Mouse (Mus musculus): ENCODE measurements around the gene Stam2.

Gene Stam2

DNA sequence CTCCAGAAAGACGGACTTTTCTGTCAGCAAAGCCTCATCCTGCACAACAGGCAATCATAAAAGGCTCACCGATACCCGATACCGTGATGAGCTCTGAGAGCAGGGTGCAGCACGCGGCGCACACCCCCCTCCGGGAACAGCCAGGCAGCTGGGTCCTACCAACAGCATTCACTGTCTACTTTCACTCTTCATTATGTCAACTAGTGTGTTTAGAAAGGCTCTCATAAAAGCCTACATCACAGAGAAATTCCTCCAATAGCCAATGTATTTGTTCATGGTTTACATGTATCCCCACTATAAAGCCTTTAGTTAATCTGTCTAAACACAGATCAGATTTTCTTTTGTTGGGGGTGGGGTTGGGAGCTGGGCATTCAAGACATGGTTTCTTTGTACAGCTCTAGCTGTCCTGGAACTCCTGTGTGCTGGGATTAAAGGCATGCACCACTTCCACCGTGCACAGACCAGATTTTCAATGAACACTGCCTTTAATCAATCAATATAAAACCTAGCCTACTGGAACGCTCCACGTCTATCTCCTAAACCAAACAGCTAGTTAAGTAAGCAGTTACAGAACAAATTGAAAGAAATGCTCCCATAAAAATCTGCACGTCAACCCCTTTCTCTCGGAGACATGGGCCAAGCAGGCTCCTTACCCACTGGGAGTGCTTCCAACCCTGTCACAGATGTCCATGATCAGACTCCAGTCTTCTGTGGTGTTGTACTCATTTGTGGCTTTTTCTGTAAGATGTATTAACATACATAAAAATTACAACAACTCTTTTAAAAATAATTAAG is 21.7 kb downstream of the Stam2 start:
- peak; percentile 69 to 70 for DNase-seq

DNA sequence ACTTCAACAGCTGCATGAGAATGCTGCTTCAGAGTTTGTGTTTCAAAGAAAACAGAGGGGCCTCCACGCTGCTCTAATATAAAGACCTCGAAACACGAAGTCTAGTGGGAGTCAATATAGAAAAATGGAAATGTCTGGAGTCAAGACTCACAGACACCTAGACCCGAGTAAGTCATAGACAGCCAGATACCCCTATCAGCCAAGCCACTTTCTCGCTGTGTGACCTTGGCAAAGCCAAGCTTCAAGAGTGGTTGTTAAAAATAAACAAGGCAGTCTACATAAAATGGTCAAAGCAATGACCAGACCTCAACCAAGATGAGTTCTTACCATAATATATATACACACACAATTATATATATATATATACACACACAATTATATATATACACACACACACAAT is 25.0 kb downstream of the Stam2 start:
- DNase-seq = no peak

- no peak for DNase-seq
Observed at GRCm38 (mm10) chr2:52715538-52715937, 26.5 kb downstream of the Stam2 start.

GRCm38 (mm10) chr2:52714111-52714510 is 28.0 kb downstream of the Stam2 start:
- no peak for DNase-seq

GRCm38 (mm10) chr2:52710804-52711203 is 31.3 kb downstream of the Stam2 start:
- DNase-seq = peak in 1 of 2 experiments; percentile 15

DNA sequence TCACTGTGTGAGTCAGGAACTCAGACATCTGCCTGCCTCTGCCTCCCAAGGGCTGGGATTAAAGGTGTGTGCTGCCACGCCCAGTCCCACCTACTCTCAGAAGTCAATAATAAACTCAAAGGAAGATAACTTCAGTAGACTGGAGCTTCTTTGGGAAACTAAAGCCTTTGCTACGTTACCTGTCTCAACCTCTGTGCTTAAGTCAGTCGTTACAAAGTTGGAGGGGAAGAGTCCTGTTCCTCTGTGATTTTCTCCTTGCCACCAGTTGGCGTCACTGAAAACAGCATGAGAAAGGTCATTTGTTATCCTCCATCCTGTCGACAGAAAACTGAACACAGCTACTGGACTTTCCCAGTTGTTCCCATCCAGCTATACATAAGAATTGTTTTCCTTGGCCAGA is 32.7 kb downstream of the Stam2 start:
- DNase-seq = no peak

- DNase-seq = no peak
Observed at GRCm38 (mm10) chr2:52701368-52702036, 40.6 kb downstream of the Stam2 start.

GRCm38 (mm10) chr2:52700352-52700751 is 41.7 kb downstream of the Stam2 start:
- DNase-seq = no peak

DNA sequence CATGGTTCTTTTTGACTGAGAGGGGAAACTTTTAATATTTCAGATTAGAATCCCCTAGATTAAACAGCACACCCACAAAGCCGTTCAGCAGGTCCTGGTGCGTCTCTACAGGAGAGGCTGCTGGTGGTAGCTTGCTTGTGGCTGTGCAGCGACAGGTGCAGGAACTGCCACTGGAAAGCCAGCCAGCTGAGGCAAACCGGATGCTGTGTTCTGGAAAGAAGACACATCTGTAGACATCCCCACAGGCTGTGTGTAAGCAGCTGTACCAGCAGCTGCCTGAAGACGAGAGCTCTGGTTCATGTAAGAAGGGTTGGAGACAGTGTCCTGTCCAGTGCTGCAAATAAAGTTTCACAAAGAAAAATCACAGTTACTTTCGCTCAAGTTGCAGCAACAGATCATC is 47.5 kb downstream of the Stam2 start:
- no peak for DNase-seq

- no peak for DNase-seq
Observed at GRCm38 (mm10) chr2:52691745-52692144, 50.3 kb downstream of the Stam2 start.

GRCm38 (mm10) chr2:52686601-52687000 is 55.5 kb downstream of the Stam2 start:
- DNase-seq = no peak

- DNase-seq = no peak
Observed at GRCm38 (mm10) chr2:52677589-52677988, 64.5 kb downstream of the Stam2 start.

DNA sequence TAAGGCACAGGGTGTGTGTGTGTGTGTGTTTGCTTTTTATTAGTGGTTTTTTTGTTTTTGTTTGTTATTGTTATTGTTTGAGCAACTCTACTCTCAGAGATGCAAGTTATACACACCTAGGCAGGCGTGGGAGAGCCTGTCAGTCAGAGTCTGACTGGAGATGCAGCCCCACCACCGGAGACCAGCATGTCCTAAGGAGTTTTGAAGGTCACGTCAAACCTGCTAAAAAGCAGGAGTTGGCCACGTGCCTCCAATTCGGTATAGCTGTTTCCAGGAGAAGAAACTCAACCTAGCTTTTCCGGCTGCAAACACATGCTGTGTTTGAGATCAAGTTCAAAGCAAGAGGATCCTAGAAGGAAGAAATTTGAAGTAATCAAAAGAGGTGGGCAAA is 65.2 kb downstream of the Stam2 start:
- DNase-seq = peak; percentile 62 to 64

DNA sequence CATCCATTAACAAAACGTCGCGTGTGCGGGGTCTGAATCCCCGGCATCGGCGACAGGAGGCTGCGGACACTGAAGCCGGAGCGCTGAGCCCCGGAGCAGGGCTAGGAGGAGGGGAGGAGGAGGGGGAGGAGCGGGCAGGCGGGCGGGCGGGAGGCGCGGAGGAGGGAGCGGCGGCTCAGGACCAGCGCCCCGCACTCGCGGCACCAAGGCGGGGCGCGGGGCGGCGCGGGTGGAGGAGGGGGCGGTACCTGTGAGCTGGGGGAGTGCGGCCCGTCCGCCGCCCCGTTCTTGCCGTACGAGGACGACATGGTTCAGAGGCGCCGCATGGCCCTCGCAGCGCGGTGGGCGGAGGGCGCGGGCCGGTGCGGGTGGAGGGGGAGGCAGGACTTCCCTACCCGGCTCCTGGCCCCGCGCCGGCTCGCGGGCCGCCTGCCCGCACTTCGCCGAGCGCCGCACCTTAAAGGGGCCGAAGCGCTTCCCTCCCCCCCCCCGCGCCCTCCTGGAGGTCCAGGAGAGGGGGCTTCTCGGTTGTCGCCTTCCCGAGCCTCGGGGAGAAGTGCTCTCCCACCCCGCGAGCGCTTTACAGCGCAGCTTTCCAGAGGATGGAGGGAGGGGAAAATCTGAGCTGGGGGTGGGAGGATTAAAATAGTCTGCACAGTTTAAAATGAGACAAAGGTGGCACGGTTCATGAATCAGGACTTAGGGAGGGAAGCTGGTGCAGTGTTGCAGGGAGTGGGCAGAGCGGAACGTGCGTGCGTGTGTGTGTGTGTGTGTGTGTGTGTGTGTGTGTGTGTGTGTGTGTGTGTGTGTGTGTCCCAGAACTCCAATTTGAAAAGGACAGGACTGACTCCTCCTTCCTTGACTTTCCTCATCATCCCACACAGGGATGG is 65.8 kb downstream of the Stam2 start, which contains the start of gene Cacnb4:
Cacnb4 (minus strand) TSS at position 809 of the 890 bp plus-strand sequence.
- peak; percentile 90 to 92 for DNase-seq

- DNase-seq = no peak
Observed at GRCm38 (mm10) chr2:52675278-52675987, 66.6 kb downstream of the Stam2 start.

GRCm38 (mm10) chr2:52674886-52675277 is 67.2 kb downstream of the Stam2 start:
- peak; percentile 65 to 69 for DNase-seq

DNA sequence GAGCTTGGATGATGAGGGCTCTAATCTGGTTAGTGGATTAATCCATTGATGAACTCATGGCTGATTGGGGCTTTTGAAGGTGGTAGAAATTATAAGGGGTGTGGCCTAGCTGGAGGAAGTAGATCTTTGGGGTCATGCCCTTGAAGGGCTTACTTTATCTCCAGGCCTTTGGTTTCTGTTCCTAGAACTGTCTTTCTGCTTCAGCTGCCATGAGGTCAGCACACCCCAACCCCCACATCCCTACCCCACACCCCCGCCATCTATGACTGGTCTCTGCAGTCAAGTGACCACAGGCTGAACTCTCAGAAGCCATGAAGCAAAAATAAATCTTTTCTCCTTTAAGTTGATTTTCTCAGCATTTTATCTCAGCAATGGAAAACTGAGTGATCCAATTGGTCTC is 68.9 kb downstream of the Stam2 start:
- DNase-seq = no peak

DNA sequence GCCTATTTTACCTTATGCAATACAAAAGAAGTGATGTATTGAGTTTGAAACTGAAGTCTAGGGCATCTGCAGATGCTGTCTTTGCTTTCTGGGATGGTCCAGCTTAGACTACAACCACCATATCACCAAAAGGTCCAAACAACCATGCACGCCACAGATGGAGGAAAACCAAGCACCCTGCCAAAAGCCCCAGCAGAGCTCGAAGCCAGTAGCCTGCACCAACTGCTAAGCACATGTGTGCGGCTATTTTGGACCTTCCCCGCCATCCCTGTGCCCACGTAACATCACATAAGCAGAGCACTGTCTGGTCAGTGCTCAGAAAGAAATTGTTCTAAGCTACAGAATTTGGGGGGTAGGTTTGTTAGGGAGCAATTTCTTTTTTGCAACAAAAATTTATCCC is 71.3 kb downstream of the Stam2 start:
- DNase-seq = peak; percentile 65 to 70

DNA sequence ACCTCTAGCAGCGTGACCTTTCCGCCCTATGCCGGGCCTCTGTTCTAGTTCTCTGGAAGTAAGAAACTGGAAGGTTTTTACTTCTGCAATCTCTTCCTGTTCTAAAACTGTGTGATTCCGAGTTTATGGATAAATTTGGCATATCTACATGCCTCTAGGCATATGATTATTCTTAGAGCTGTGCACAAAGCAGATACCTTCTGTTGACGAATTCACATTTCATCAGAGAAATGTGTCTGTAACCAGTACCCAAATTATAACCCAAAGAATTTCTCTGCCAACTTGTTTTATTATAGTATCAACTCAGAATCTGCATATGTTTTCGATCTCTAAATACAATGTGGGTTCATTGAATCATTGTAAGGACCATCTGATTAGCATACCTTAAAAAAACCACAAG is 73.6 kb downstream of the Stam2 start:
- no peak for DNase-seq

GRCm38 (mm10) chr2:52656722-52657121 is 85.4 kb downstream of the Stam2 start:
- DNase-seq = no peak

- no peak for DNase-seq
Observed at GRCm38 (mm10) chr2:52654541-52654940, 87.5 kb downstream of the Stam2 start.

GRCm38 (mm10) chr2:52651547-52651946 is 90.5 kb downstream of the Stam2 start:
- DNase-seq = no peak

Data from cerebellum, postnatal 10 days (tissue).